Mouse (Mus musculus): ENCODE measurements around the gene Gm21425. TPM values are rescaled to one million over a fixed set of nuclear protein-coding genes. Genes with fewer than 3 reads are reported as not detected.
"Not testable (repeated sequence)": the region's sequence is repeated elsewhere in the genome, so short reads cannot be mapped to it uniquely, and the experiment has no call there.

Gm21425 gene
- polyA plus RNA-seq (2014; fragmentation: Nextera tagmentation; extraction: Ambion mirVana), result not detected in 2 replicates

- DNase-seq; H3K4me1 ChIP-seq (ENCODE audit: control insufficient read depth, insufficient read depth, low read length); ATAC-seq (ENCODE audit: low FRiP score, low TSS enrichment); H3K36me3 ChIP-seq (ENCODE audit: control insufficient read depth, insufficient read depth, low read length); H3K9me3 ChIP-seq (ENCODE audit: control insufficient read depth, low read length); H3K9ac ChIP-seq (replicated peaks; ENCODE audit: low read length); H3K27me3 ChIP-seq (ENCODE audit: control insufficient read depth, insufficient read depth, low read length); H3K4me3 ChIP-seq (replicated peaks; ENCODE audit: low read depth, low read length); H3K4me2 ChIP-seq (ENCODE audit: low read length); H3K27ac ChIP-seq (replicated peaks; ENCODE audit: low read depth, low read length): not testable (repeated sequence)
Observed at GRCm38 (mm10) chrY:13161668-13162067, at the start of gene Gm21425. Gm21425 (plus strand) TSS chrY:13161968.

GRCm38 (mm10) chrY:13133392-13133791 is 28.4 kb upstream of the Gm21425 start, which contains the start of gene Gm21891:
Gm21891 (minus strand) TSS chrY:13133492.
- H3K27ac ChIP-seq (replicated peaks; ENCODE audit: low read depth, low read length); ATAC-seq (ENCODE audit: low FRiP score, low TSS enrichment); H3K4me1 ChIP-seq (ENCODE audit: control insufficient read depth, insufficient read depth, low read length); H3K27me3 ChIP-seq (ENCODE audit: control insufficient read depth, insufficient read depth, low read length); H3K9me3 ChIP-seq (ENCODE audit: control insufficient read depth, low read length); DNase-seq; H3K4me2 ChIP-seq (ENCODE audit: low read length); H3K4me3 ChIP-seq (replicated peaks; ENCODE audit: low read depth, low read length); H3K9ac ChIP-seq (replicated peaks; ENCODE audit: low read length); H3K36me3 ChIP-seq (ENCODE audit: control insufficient read depth, insufficient read depth, low read length): not testable (repeated sequence)
- WGBS, result no CpG with 5 or more reads among the region's 3 CpGs

Other genes starting within 250 kb of the Gm21425 start
- not detected in 2 replicates for gene Gm20807, start 119.1 kb upstream of the Gm21425 start, polyA plus RNA-seq (2014; fragmentation: Nextera tagmentation; extraction: Ambion mirVana)
- gene Gm21891, start 28.5 kb upstream of the Gm21425 start, polyA plus RNA-seq (2014; fragmentation: Nextera tagmentation; extraction: Ambion mirVana), result not detected in 2 replicates
- gene Gm21828, start 62.0 kb downstream of the Gm21425 start, polyA plus RNA-seq (2014; fragmentation: Nextera tagmentation; extraction: Ambion mirVana), result not detected in 2 replicates
- not detected in 2 replicates for gene Gm21440, start 90.4 kb downstream of the Gm21425 start, polyA plus RNA-seq (2014; fragmentation: Nextera tagmentation; extraction: Ambion mirVana)
- gene Gm21454, start 90.5 kb downstream of the Gm21425 start, polyA plus RNA-seq (2014; fragmentation: Nextera tagmentation; extraction: Ambion mirVana), result not detected in 2 replicates
- not detected in 2 replicates for gene Gm21725, start 187.1 kb downstream of the Gm21425 start, polyA plus RNA-seq (2014; fragmentation: Nextera tagmentation; extraction: Ambion mirVana)